Mouse (Mus musculus): ENCODE measurements at regions not wholly inside any gene's neighbourhood (a gene's known extent, or its start where the extent isn't known, plus 50 kb on each side); places are given as distances from the start of the nearest gene placed in this dataset.
"Not testable (repeated sequence)": the region's sequence is repeated elsewhere in the genome, so short reads cannot be mapped to it uniquely, and the experiment has no call there.

DNA sequence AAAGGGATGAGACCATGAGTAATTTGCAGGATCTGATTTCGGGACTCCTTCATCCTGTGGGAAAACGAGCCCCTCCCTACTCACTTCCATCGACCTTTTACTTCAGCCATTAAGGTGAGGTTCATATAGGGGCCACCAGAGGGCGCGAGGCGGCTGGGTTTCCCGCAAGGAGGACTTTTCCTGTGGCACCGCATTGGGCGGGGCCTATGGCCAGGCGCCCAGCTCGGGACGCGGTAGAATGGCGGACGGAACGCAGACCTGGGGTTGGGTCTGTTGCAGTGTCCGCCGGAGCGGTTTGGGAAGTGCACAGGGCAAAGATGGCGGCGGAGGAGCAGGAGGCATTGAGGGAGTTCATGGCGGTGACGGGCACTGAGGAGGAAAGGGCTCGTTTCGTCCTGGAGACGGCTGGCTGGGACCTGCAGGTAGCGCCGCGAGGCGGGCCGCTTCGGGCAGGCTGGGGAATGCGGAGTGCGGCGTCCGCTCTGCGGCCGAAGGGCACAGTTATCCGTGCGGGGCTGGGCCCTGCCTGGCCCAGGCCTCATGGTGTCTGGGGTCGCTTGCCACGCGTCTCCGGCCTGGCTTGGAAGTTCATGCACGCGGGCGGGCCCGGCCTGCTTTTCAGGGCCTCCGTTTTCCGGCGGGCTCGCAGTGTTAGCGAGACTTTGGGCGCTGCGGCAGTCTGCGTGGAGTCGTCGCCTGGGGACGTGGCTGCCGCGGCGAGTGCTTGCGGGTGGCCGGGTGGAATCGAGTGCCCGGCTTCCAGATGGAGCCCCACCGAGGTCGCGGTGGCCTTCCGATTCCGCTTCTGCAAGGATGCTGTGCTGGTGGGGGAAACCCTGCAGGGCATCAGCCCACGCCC, 219.1 kb downstream of the Gm31371 start:
- DNase-seq = peak; percentile 100

- DNase-seq = not testable (repeated sequence)
These were observed 220.4 kb downstream of the Gm31371 start for GRCm38 (mm10) chr8:20123545-20123944.

DNA sequence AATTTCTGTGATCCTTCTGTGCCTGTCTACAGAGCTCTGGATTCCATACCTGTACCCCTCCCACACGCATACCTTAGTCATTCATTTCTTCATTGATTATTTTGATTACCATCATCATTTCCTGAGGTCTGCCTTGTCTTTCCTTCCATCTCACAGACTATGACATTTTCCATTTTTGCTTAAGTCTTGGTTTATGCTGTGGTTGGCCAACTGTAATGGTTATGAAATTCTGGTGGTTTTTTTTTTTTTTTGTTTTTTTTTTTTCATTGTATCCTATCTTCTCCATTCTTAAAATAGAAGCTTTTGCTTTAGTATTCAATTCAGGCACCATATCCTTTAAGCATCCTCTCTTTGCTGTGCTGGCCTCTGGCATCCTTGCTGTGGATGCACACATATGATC, 227.4 kb downstream of the Gm15319 start:
- DNase-seq = not testable (repeated sequence)

- DNase-seq = peak in 1 of 2 experiments; percentile 0
These were observed 217.6 kb downstream of the Gm15319 start for GRCm38 (mm10) chr8:20145436-20145835.

DNA sequence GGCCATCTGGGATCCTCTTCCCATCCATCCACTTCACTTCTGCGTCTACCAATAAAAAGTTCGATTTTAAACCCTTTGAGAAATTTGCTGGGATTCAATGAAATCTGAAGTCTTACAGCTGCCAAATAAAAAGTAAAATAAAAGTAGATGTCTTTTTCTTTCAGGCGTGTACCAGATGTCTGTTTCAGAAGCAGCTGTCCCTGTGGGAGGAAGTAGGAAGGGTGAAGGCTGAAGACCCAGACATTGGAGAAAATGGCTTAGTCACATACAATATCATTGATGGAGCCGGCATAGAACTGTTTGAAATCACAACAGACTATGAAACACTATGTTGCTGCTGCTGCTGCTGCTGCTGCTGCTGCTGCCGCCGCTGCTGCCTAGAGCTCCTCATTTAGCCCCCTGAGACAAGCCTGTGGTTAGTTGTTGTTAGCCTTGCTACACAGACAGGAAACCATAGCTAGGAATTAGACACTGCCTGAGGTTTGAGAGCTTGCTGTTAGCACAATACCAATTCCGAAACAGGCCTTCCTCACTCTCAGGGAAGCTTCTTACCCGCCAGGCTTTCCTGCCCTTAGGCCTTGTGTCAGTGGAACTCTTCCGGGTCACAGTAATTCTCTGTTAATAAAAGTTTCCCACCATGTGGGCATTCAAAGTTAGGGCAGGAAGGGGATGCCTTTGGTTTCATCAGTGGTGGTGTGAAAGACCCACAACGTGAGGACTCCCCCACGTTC, 211.5 kb downstream of the Gm15319 start:
- peak in 1 of 2 experiments; percentile 0 for DNase-seq

DNA sequence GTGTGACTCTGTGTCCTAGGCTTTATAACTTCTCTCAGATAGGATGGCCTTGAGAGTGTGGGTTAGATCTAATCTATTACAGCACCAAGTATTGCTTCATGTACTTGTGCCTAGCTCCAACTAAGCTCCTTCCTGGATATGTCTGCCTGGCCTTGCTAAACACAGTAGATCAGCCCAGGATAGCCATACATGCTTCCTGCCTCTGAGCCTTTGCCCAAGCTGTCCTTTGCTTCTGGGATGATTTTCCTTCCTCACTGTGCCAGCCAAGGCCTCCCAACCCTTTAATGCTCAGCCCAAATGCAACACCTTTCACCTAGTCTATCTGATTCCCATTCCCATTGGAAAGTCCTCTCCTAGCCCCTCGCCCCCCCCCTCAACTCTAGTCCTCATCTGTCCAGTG, 208.9 kb downstream of the Gm15319 start:
- DNase-seq = peak; percentile 4 to 17
